26 mouse cellular contexts compared by ENCODE assay signal in genomic region chr2:65833421-65833820, GRCm38 (mm10). TPM values are rescaled to one million over a fixed set of nuclear protein-coding genes. Genes with fewer than 3 reads are reported as not detected.
DNase-seq lines count a peak whose midpoint lies in the region; ATAC-seq and TF ChIP-seq lines count a peak whose summit lies in the region.
"Had no signal": no experiment of that assay in that cellular context is flagged by ENCODE, and none has a peak within 500 bp of the region (broad histone marks: within the 10 kb centered on the region; RNA-seq: fewer than 3 reads in every experiment).

No protein-coding gene starts in this region.

- H3K36me3 ChIP-seq in forebrain, embryonic 15.5 days: no peaks in the 10 kb centered on the region
- H3K36me3 ChIP-seq in forebrain, embryonic 11.5 days (ENCODE audit: control insufficient read depth, insufficient read depth, low read length): no peaks in the 10 kb centered on the region
- H3K36me3 ChIP-seq in neural tube, embryonic 14.5 days (ENCODE audit: control insufficient read depth, insufficient read depth, low read length): no peaks in the 10 kb centered on the region
- H3K36me3 ChIP-seq: heart, embryonic 13.5 days; intestine, embryonic 15.5 days; lung, embryonic 15.5 days; midbrain, embryonic 10.5 days had no signal

- WGBS in forebrain, embryonic 15.5 days: 37% methylated on average over 7 of the region's 7 CpGs
- WGBS in forebrain, embryonic 11.5 days: 88% methylated on average over 7 of the region's 7 CpGs
- 57% methylated on average over 7 of the region's 7 CpGs for WGBS in neural tube, embryonic 14.5 days

- no peaks in the 10 kb centered on the region for H3K9me3 ChIP-seq in forebrain, embryonic 15.5 days
- no peaks in the 10 kb centered on the region for H3K9me3 ChIP-seq in forebrain, embryonic 11.5 days (ENCODE audit: control insufficient read depth, low read length)
- no peaks in the 10 kb centered on the region for H3K9me3 ChIP-seq in neural tube, embryonic 14.5 days (ENCODE audit: control insufficient read depth, low read length)
- H3K9me3 ChIP-seq: heart, embryonic 13.5 days; intestine, embryonic 15.5 days; lung, embryonic 15.5 days; midbrain, embryonic 10.5 days had no signal

- DNase-seq in forebrain, embryonic 11.5 days (ENCODE audit: low spot score): no peak
- DNase-seq in layer of hippocampus, adult 2 months (ENCODE audit: low spot score in 2 of 2): no peak
- no peak for DNase-seq in layer of hippocampus, postnatal 14 days (ENCODE audit: low spot score in 2 of 2)
- DNase-seq in brain, embryonic 14.5 days (ENCODE audit: low read depth): peak; percentile 62
- DNase-seq in kidney, adult 18-20 months: no peak
- DNase-seq: adrenal gland, postnatal 25 days; cerebellum, adult 18-20 months; cerebellum, postnatal 25 days; heart, postnatal 10 days; kidney, adult 9 months; kidney, postnatal 10 days; liver; spleen, adult 18-20 months; thymus, postnatal 14 days had no signal

- H3K4me2 ChIP-seq in forebrain, embryonic 15.5 days (replicated peaks): peak overlapping the region; percentile 15; the same call in 1 of the 2 replicates
- no peak overlapping the region for H3K4me2 ChIP-seq in forebrain, embryonic 11.5 days (ENCODE audit: low read depth, low read length, severe bottlenecking)
- H3K4me2 ChIP-seq in neural tube, embryonic 14.5 days (ENCODE audit: low read depth, low read length): no peak overlapping the region
- H3K4me2 ChIP-seq: heart, embryonic 13.5 days; intestine, embryonic 15.5 days; lung, embryonic 15.5 days had no signal

- no peak for TF ChIP-seq CTCF in layer of hippocampus, adult 2 months (conservative IDR thresholded peaks at IDR 0.05)
- TF ChIP-seq CTCF in brain, embryonic 14.5 days (IDR thresholded peaks at IDR 0.05; ENCODE audit: borderline replicate concordance, extremely low read depth, insufficient read depth, insufficient read length): no peak

- no peak overlapping the region for H3K4me3 ChIP-seq in forebrain, embryonic 15.5 days
- H3K4me3 ChIP-seq in forebrain, embryonic 11.5 days (ENCODE audit: low read depth, low read length): no peak overlapping the region
- H3K4me3 ChIP-seq in layer of hippocampus, adult 2 months: peak overlapping the region; percentile 20; the same call in 1 of the 2 replicates
- H3K4me3 ChIP-seq in neural tube, embryonic 14.5 days (ENCODE audit: low read depth, low read length): no peak overlapping the region
- H3K4me3 ChIP-seq: heart, embryonic 13.5 days; intestine, embryonic 15.5 days; lung, embryonic 15.5 days; midbrain, embryonic 10.5 days; myocyte had no signal

- TF ChIP-seq POLR2A in brain, embryonic 14.5 days (IDR thresholded peaks at IDR 0.05; ENCODE audit: borderline replicate concordance, extremely low read depth, insufficient read depth, insufficient read length, poor library complexity, severe bottlenecking): no peak

- H3K4me1 ChIP-seq in forebrain, embryonic 15.5 days: peaks cover 14% of the 10 kb centered on the region
- no peaks in the 10 kb centered on the region for H3K4me1 ChIP-seq in forebrain, embryonic 11.5 days (replicated peaks; ENCODE audit: control insufficient read depth, insufficient read depth, low read length)
- H3K4me1 ChIP-seq in neural tube, embryonic 14.5 days (ENCODE audit: control insufficient read depth, insufficient read depth, low read length): no peaks in the 10 kb centered on the region; the same call in 1 of the 2 replicates
- H3K4me1 ChIP-seq: heart, embryonic 13.5 days; intestine, embryonic 15.5 days; lung, embryonic 15.5 days; midbrain, embryonic 10.5 days had no signal

- peak overlapping the region; percentile 65 for H3K27ac ChIP-seq in forebrain, embryonic 15.5 days (replicated peaks)
- H3K27ac ChIP-seq in forebrain, embryonic 11.5 days (ENCODE audit: low read depth, low read length): no peak overlapping the region
- H3K27ac ChIP-seq in layer of hippocampus, adult 2 months: no peak overlapping the region
- no peak overlapping the region; the same call in 1 of the 2 replicates for H3K27ac ChIP-seq in neural tube, embryonic 14.5 days (ENCODE audit: low read depth, low read length)
- H3K27ac ChIP-seq: heart, embryonic 13.5 days; intestine, embryonic 15.5 days; liver, embryonic 14.5 days; lung, embryonic 15.5 days; midbrain, embryonic 10.5 days had no signal

- no peak overlapping the region for H3K9ac ChIP-seq in forebrain, embryonic 15.5 days (replicated peaks)
- no peak overlapping the region for H3K9ac ChIP-seq in forebrain, embryonic 11.5 days (ENCODE audit: low read length)
- H3K9ac ChIP-seq in neural tube, embryonic 14.5 days (replicated peaks; ENCODE audit: low read depth, low read length): no peak overlapping the region
- H3K9ac ChIP-seq: heart, embryonic 13.5 days; intestine, embryonic 15.5 days; liver, embryonic 14.5 days; lung, embryonic 15.5 days had no signal

- H3K27me3 ChIP-seq in forebrain, embryonic 15.5 days: no peaks in the 10 kb centered on the region
- no peaks in the 10 kb centered on the region for H3K27me3 ChIP-seq in forebrain, embryonic 11.5 days (ENCODE audit: control insufficient read depth, insufficient read depth, low read length)
- no peaks in the 10 kb centered on the region for H3K27me3 ChIP-seq in neural tube, embryonic 14.5 days (ENCODE audit: control insufficient read depth, insufficient read depth, low read length)
- H3K27me3 ChIP-seq: heart, embryonic 13.5 days; intestine, embryonic 15.5 days; lung, embryonic 15.5 days had no signal

- ATAC-seq in forebrain, embryonic 15.5 days (replicated peaks): peak; percentile 39; the same call in 1 of the 2 replicates
- no peak for ATAC-seq in forebrain, embryonic 11.5 days (replicated peaks; ENCODE audit: low FRiP score)
- ATAC-seq in neural tube, embryonic 14.5 days (ENCODE audit: low read depth): 0 out of 2 replicates have a peak, but pooled peaks have one; percentile 25
- ATAC-seq: intestine, embryonic 15.5 days; midbrain, embryonic 16.5 days had no signal

RNA-seq across cellular contexts. Expression of gene Csrnp3, which starts 12.1 kb away (rescaled TPM):
- 51.2 and 60.5 TPM in 2 replicates for polyA plus RNA-seq in forebrain, embryonic 15.5 days (2015; fragmentation: Nextera tagmentation; extraction: Ambion mirVana)
- polyA plus RNA-seq in forebrain, embryonic 11.5 days (2014; fragmentation: Nextera tagmentation; extraction: Ambion mirVana): 13.4 and 14.5 TPM in 2 replicates
- total RNA-seq in layer of hippocampus, adult 2 months (2021): 10 to 100 TPM; 70.8 to 76.0 TPM
- 10 to 100 TPM; 71.9 to 79.3 TPM for total RNA-seq in layer of hippocampus, postnatal 14 days (2021)
- 28.6 and 43.7 TPM in 2 replicates for polyA plus RNA-seq in brain, embryonic 14.5 days (2012; rRNA removed)
- 59.6 and 96.7 TPM in 2 replicates for polyA plus RNA-seq in neural tube, embryonic 14.5 days (2014; fragmentation: Nextera tagmentation; extraction: Ambion mirVana)
- total RNA-seq: megakaryocyte progenitor cell, adult 5-6 weeks; neutrophil, adult 5-6 weeks had no signal
- polyA plus RNA-seq: CD4-positive, CD25-positive, alpha-beta regulatory T cell, adult 4 months had no signal
